Mouse (Mus musculus): ENCODE measurements around the gene Gm3893. TPM values are rescaled to one million over a fixed set of nuclear protein-coding genes. Genes with fewer than 3 reads are reported as not detected.
"Not testable (repeated sequence)": the region's sequence is repeated elsewhere in the genome, so short reads cannot be mapped to it uniquely, and the experiment has no call there.

Gm3893 gene
- not detected in 2 replicates for polyA plus RNA-seq (2015; fragmentation: Nextera tagmentation; extraction: Ambion mirVana)

DNA sequence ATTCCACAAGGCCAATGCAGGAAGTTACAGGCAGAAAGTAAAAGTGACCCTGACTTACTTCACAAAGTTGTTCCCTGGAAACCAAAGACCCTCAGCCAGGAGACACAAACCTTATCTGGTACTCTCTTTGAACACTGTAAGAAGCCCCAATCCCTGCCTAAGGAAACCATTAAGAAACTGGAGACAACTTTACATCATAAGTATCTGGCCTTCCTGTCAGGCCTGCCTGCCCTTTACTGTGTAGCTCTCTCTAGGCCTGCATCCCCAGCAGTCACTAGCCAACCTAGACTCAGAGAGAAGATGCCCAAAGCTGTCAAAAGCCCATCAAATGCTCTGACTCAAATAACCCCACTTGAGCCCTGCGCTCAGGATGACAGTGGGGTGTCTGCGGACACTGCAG, at the start of gene Gm3893:
Gene Gm3893 (plus strand): TSS at position 301 of the 400 bp plus-strand sequence.
- H3K4me2 ChIP-seq (replicated peaks; ENCODE audit: low read depth); H3K27ac ChIP-seq (ENCODE audit: low read depth, low read length); H3K4me3 ChIP-seq (ENCODE audit: low read depth, low read length); ATAC-seq; H3K27me3 ChIP-seq (replicated peaks; ENCODE audit: control insufficient read depth, insufficient read depth, low read length); H3K4me1 ChIP-seq (replicated peaks; ENCODE audit: control insufficient read depth, insufficient read depth, low read length); H3K9me3 ChIP-seq (ENCODE audit: control insufficient read depth); H3K9ac ChIP-seq (ENCODE audit: low read depth, low read length); H3K36me3 ChIP-seq (ENCODE audit: control insufficient read depth, insufficient read depth): not testable (repeated sequence)
- no CpG with 5 or more reads among the region's 2 CpGs for WGBS

DNA sequence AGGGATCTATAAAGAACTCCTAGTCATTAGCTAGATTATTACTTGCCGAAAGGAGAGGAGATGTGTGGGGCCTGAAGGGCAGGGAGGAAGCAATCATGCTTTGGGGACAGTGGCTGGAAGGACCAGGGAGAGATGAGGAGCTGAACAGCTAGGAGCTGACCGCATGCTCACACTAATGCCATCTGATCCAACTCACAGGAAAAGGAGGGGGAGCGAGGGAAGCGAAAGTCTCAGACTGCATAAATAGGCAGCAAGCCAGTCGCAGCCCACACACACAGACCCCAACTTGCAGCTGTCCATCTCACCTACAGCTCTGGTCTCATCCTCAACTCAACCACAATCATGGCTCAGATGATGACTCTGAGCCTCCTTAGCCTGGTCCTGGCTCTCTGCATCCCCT, 23.5 kb downstream of the Gm3893 start, which contains the start of gene Gm13304:
Gene Gm13304 (plus strand): TSS at position 301 of the 400 bp plus-strand sequence.
- H3K27ac ChIP-seq (ENCODE audit: low read depth, low read length); H3K4me2 ChIP-seq (replicated peaks; ENCODE audit: low read depth); ATAC-seq; H3K4me3 ChIP-seq (ENCODE audit: low read depth, low read length); H3K9me3 ChIP-seq (ENCODE audit: control insufficient read depth); H3K27me3 ChIP-seq (replicated peaks; ENCODE audit: control insufficient read depth, insufficient read depth, low read length); H3K36me3 ChIP-seq (ENCODE audit: control insufficient read depth, insufficient read depth); H3K9ac ChIP-seq (ENCODE audit: low read depth, low read length); H3K4me1 ChIP-seq (replicated peaks; ENCODE audit: control insufficient read depth, insufficient read depth, low read length): not testable (repeated sequence)
- no CpG with 5 or more reads among the region's 5 CpGs for WGBS

Other genes starting within 250 kb of the Gm3893 start
- gene Gm21541, start 187.6 kb upstream of the Gm3893 start, polyA plus RNA-seq (2015; fragmentation: Nextera tagmentation; extraction: Ambion mirVana), result 33.6 and 33.7 TPM in 2 replicates
- 1.3 and 1.4 TPM in 2 replicates for gene Gm20878, start 149.6 kb upstream of the Gm3893 start, polyA plus RNA-seq (2015; fragmentation: Nextera tagmentation; extraction: Ambion mirVana)
- gene Fam205a4, start 125.1 kb upstream of the Gm3893 start, polyA plus RNA-seq (2015; fragmentation: Nextera tagmentation; extraction: Ambion mirVana), result 0.09 TPM in 1 of 2 replicates, not detected in the other
- gene Gm21093, start 56.5 kb upstream of the Gm3893 start, polyA plus RNA-seq (2015; fragmentation: Nextera tagmentation; extraction: Ambion mirVana), result not detected in 2 replicates
- 5.7 and 12.4 TPM in 2 replicates for gene Gm13304, start 23.6 kb downstream of the Gm3893 start, polyA plus RNA-seq (2015; fragmentation: Nextera tagmentation; extraction: Ambion mirVana)
- 0.48 TPM in 1 of 2 replicates, not detected in the other for gene Gm13306, start 62.2 kb downstream of the Gm3893 start, polyA plus RNA-seq (2015; fragmentation: Nextera tagmentation; extraction: Ambion mirVana)
- not detected in 2 replicates for gene Gm13305, start 77.4 kb downstream of the Gm3893 start, polyA plus RNA-seq (2015; fragmentation: Nextera tagmentation; extraction: Ambion mirVana)
- gene Gm10600, start 149.4 kb downstream of the Gm3893 start, polyA plus RNA-seq (2015; fragmentation: Nextera tagmentation; extraction: Ambion mirVana), result not detected in 2 replicates
- gene Ccl21b, start 164.6 kb downstream of the Gm3893 start, polyA plus RNA-seq (2015; fragmentation: Nextera tagmentation; extraction: Ambion mirVana), result 3.2 TPM in 1 of 2 replicates, not detected in the other
- gene Gm21953, start 203.1 kb downstream of the Gm3893 start, polyA plus RNA-seq (2015; fragmentation: Nextera tagmentation; extraction: Ambion mirVana), result 0.66 TPM in 1 of 2 replicates, not detected in the other
- gene Fam205a3, start 227.1 kb downstream of the Gm3893 start, polyA plus RNA-seq (2015; fragmentation: Nextera tagmentation; extraction: Ambion mirVana), result 0.05 TPM in 1 of 2 replicates, not detected in the other

Data from intestine, postnatal 0 days (tissue).